Mouse (Mus musculus): Measurements from ENCODE around the gene Sbp. TPM values are rescaled to one million over a fixed set of nuclear protein-coding genes. Genes with fewer than 3 reads are reported as not detected.

Sbp gene
- polyA plus RNA-seq (2017; shearing (Covaris generic)) = not detected

DNA sequence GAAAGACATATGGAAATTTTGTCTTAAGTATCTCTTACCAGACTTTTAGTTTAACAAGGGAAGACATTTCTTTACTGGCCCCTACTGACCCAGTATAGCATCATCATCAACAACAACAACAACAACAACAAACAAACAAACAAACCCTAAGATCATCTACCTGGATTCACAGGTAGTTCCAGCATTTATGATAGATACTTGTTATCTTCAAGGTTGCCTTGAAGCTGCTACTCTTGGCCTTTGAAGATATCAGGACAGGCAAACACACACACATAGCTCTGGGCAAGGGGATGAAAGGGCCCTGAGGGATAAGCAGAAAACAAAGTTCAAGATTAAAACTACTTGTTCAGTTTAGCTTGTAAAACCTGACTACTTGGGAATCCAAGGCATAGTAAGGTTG is at the start of gene Sbp:
Gene Sbp, plus strand, starts transcription at position 301 of the 400 bp plus-strand sequence.

GRCm38 (mm10) chr17:23917158-23917557 is 24.3 kb upstream of the Sbp start, which contains the start of gene Dcpp3:
TSS of gene Dcpp3 (plus strand) at chr17:23917458.

GRCm38 (mm10) chr17:23955174-23955573 is 13.7 kb downstream of the Sbp start, which contains the start of gene Sbpl:
TSS of gene Sbpl (minus strand) at chr17:23955274.

GRCm38 (mm10) chr17:23980297-23980909 is 38.9 kb downstream of the Sbp start, which contains the start of gene Prss30:
TSS of gene Prss30 (minus strand) at chr17:23980566.

Other genes starting within 250 kb of the Sbp start
- under 1 TPM; 0.10 to 0.39 TPM for gene 1520401A03Rik, start 218.9 kb upstream of the Sbp start, polyA plus RNA-seq (2017; shearing (Covaris generic))
- 10 to 100 TPM; 31.6 to 39.0 TPM for gene Pkmyt1, start 215.3 kb upstream of the Sbp start, polyA plus RNA-seq (2017; shearing (Covaris generic))
- gene Paqr4, start 200.8 kb upstream of the Sbp start, polyA plus RNA-seq (2017; shearing (Covaris generic)) = 10 to 100 TPM; 10.0 to 20.7 TPM
- 10 to 100 TPM in 1 of 2 experiments, 1 to 10 TPM in 1; 4.0 to 11.8 TPM for gene Kremen2, start 195.8 kb upstream of the Sbp start, polyA plus RNA-seq (2017; shearing (Covaris generic))
- 10 to 100 TPM; 23.5 to 40.0 TPM for gene Flywch1, start 170.1 kb upstream of the Sbp start, polyA plus RNA-seq (2017; shearing (Covaris generic))
- gene Flywch2, start 155.6 kb upstream of the Sbp start, polyA plus RNA-seq (2017; shearing (Covaris generic)) = 1 to 10 TPM; 6.3 to 7.6 TPM
- 100 to 1,000 TPM; 921 to 934 TPM for gene Srrm2, start 151.1 kb upstream of the Sbp start, polyA plus RNA-seq (2017; shearing (Covaris generic))
- 100 to 1,000 TPM; 701 to 738 TPM for gene Elob, start 112.5 kb upstream of the Sbp start, polyA plus RNA-seq (2017; shearing (Covaris generic))
- gene Prss33, start 105.6 kb upstream of the Sbp start, polyA plus RNA-seq (2017; shearing (Covaris generic)) = under 1 TPM; 0.17 to 0.39 TPM
- gene Prss32, start 97.8 kb upstream of the Sbp start, polyA plus RNA-seq (2017; shearing (Covaris generic)) = under 1 TPM in 1 of 2 experiments, not detected in 1; 0.77 TPM
- 1 to 10 TPM; 1.9 to 3.0 TPM for gene Prss41, start 97.5 kb upstream of the Sbp start, polyA plus RNA-seq (2017; shearing (Covaris generic))
- not detected for gene Prss21, start 73.6 kb upstream of the Sbp start, polyA plus RNA-seq (2017; shearing (Covaris generic))
- gene Dcpp1, start 60.8 kb upstream of the Sbp start, polyA plus RNA-seq (2017; shearing (Covaris generic)) = not detected
- gene Dcpp2, start 60.8 kb upstream of the Sbp start, polyA plus RNA-seq (2017; shearing (Covaris generic)) = not detected
- gene Dcpp3, start 24.2 kb upstream of the Sbp start, polyA plus RNA-seq (2017; shearing (Covaris generic)) = not detected
- not detected for gene Sbpl, start 13.6 kb downstream of the Sbp start, polyA plus RNA-seq (2017; shearing (Covaris generic))
- 1 to 10 TPM in 1 of 2 experiments, under 1 TPM in 1; 0.88 to 1.2 TPM for gene Prss30, start 38.9 kb downstream of the Sbp start, polyA plus RNA-seq (2017; shearing (Covaris generic))
- not detected for gene Prss22, start 56.4 kb downstream of the Sbp start, polyA plus RNA-seq (2017; shearing (Covaris generic))
- under 1 TPM; 0.13 to 0.64 TPM for gene Prss27, start 96.5 kb downstream of the Sbp start, polyA plus RNA-seq (2017; shearing (Covaris generic))
- 10 to 100 TPM; 24.3 to 25.2 TPM for gene Kctd5, start 131.8 kb downstream of the Sbp start, polyA plus RNA-seq (2017; shearing (Covaris generic))
- gene Pdpk1, start 209.3 kb downstream of the Sbp start, polyA plus RNA-seq (2017; shearing (Covaris generic)) = 10 to 100 TPM; 41.3 to 43.6 TPM
- 10 to 100 TPM; 39.6 to 47.9 TPM for gene Amdhd2, start 222.1 kb downstream of the Sbp start, polyA plus RNA-seq (2017; shearing (Covaris generic))
- 100 to 1,000 TPM; 307 to 321 TPM for gene Atp6v0c, start 228.0 kb downstream of the Sbp start, polyA plus RNA-seq (2017; shearing (Covaris generic))